Mouse (Mus musculus): ENCODE measurements around the gene Sardh. TPM values are rescaled to one million over a fixed set of nuclear protein-coding genes. Genes with fewer than 3 reads are reported as not detected.

Sardh gene
- total RNA-seq, 2 experiments from 2014 or later: not detected

Other genes starting within 250 kb of the Sardh start
- gene Cacfd1, start 238.4 kb downstream of the Sardh start, total RNA-seq (2014; fragmentation: Nextera tagmentation): 28.2 and 29.2 TPM in 2 replicates
- 5.5 and 14.6 TPM in 2 replicates for gene Cacfd1, start 238.4 kb downstream of the Sardh start, total RNA-seq (2017)
- 0.62 TPM in 1 of 2 replicates, not detected in the other for gene Slc2a6, start 220.3 kb downstream of the Sardh start, total RNA-seq (2014; fragmentation: Nextera tagmentation)
- 0.05 and 1.0 TPM in 2 replicates for gene Slc2a6, start 220.3 kb downstream of the Sardh start, total RNA-seq (2017)
- not detected in 2 replicates for gene Mymk, start 176.2 kb downstream of the Sardh start, total RNA-seq (2014; fragmentation: Nextera tagmentation)
- gene Mymk, start 176.2 kb downstream of the Sardh start, total RNA-seq (2017): not detected in 2 replicates
- gene Adamtsl2, start 169.0 kb downstream of the Sardh start, total RNA-seq (2014; fragmentation: Nextera tagmentation): 1.2 TPM in 1 of 2 replicates, not detected in the other
- not detected in 2 replicates for gene Adamtsl2, start 169.0 kb downstream of the Sardh start, total RNA-seq (2017)
- gene Fam163b, start 105.8 kb downstream of the Sardh start, total RNA-seq (2014; fragmentation: Nextera tagmentation): not detected in 2 replicates
- gene Fam163b, start 105.8 kb downstream of the Sardh start, total RNA-seq (2017): not detected in 2 replicates
- gene Dbh, start 83.1 kb downstream of the Sardh start, total RNA-seq (2014; fragmentation: Nextera tagmentation): not detected in 2 replicates
- not detected in 2 replicates for gene Dbh, start 83.1 kb downstream of the Sardh start, total RNA-seq (2017)
- gene Vav2, start 178.7 kb upstream of the Sardh start, total RNA-seq (2014; fragmentation: Nextera tagmentation): 9.0 and 15.9 TPM in 2 replicates
- gene Vav2, start 178.7 kb upstream of the Sardh start, total RNA-seq (2017): 5.0 and 7.5 TPM in 2 replicates
- gene Brd3os, start 194.0 kb upstream of the Sardh start, total RNA-seq (2014; fragmentation: Nextera tagmentation): not detected in 2 replicates
- 0.52 TPM in 1 of 2 replicates, not detected in the other for gene Brd3os, start 194.0 kb upstream of the Sardh start, total RNA-seq (2017)